Mouse (Mus musculus) embryonic facial prominence, embryonic 12.5 days (tissue): Measurements from ENCODE around the gene Tmem189. TPM values are rescaled to one million over a fixed set of nuclear protein-coding genes. Genes with fewer than 3 reads are reported as not detected.
"Not testable (repeated sequence)": the region's sequence is repeated elsewhere in the genome, so short reads cannot be mapped to it uniquely, and the experiment has no call there.

Source experiments
- ATAC-seq: fragments of 200-750 bp; cut with Nextera tagmentation; 2 replicates; pipeline ENCODE4 v1.8.0; 2017; ENCODE audit not compliant: insufficient number of reproducible peaks, insufficient read depth, low FRiP score, low TSS enrichment
- H3K27ac ChIP-seq: fragments of 300-500 bp; sonication (generic); 2 replicates; pipeline ENCODE4 v1.5.1; 2016; ENCODE audit warnings: mild to moderate bottlenecking
- H3K27me3 ChIP-seq: fragments of 300-500 bp; sonication (generic); 2 replicates; pipeline ENCODE4 v1.6.1; 2016; ENCODE audit warnings: mild to moderate bottlenecking, moderate library complexity
- H3K36me3 ChIP-seq: fragments of 300-500 bp; sonication (generic); 2 replicates; pipeline ENCODE4 v1.6.1; 2016; ENCODE audit warnings: mild to moderate bottlenecking
- H3K4me1 ChIP-seq: fragments of 300-500 bp; sonication (generic); 2 replicates; pipeline ENCODE4 v1.6.1; 2016
- H3K4me2 ChIP-seq: fragments of 300-500 bp; sonication (generic); replicated peaks from 2 replicates; pipeline ENCODE4 v1.6.1; 2016; ENCODE audit warnings: mild to moderate bottlenecking, moderate library complexity
- H3K4me3 ChIP-seq: fragments of 300-500 bp; sonication (generic); 2 replicates; pipeline ENCODE4 v1.5.1; 2016; ENCODE audit warnings: mild to moderate bottlenecking
- H3K9ac ChIP-seq: fragments of 300-500 bp; sonication (generic); 2 replicates; pipeline ENCODE4 v1.6.1; 2016; ENCODE audit warnings: mild to moderate bottlenecking, moderate library complexity
- H3K9me3 ChIP-seq: fragments of 300-500 bp; sonication (generic); 2 replicates; pipeline ENCODE4 v1.6.1; 2016; ENCODE audit warnings: mild to moderate bottlenecking, moderate library complexity
- WGBS: fragments of 180-500 bp; shearing (Covaris S2); methylation state at CpG from one replicate; pipeline ENCODE4 v1.1.7; 2016; 5-methylcytosine and 5-hydroxymethylcytosine counted together
- polyA plus RNA-seq: library from polyadenylated mRNA; unstranded; fragments of >200 nt; fragmentation: Nextera tagmentation; extraction: Ambion mirVana; gene quantifications from 2 replicates; pipeline ENCODE4 v1.2.1, GENCODE M21; 2016

Gene Tmem189
- polyA plus RNA-seq, 1 experiment from 2014 or later = 45.0 TPM

DNA sequence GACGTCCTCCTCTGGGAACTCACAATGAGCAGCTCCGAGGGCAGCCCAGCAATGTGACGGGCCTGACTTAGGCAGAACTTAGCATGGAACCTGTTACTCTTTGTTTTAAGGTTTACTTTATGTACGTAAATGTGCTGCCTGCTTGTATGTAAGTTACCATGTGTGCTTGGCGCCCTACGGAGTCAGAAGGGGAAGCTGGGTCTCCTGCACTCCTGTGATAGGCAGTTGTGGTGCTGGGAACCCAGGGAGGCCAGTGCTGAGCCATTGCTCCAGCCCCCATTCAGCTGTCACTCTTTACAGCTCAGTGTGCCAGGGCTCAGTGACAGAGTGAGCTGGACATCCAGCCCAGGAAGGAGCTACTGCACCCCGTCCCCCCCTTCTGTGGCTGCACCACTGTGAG, 62.6 kb downstream of the Tmem189 start:
- Histone ChIP-seq H3K36me3 (peaks cover 31% of the 10 kb centered on the region), H3K27ac (no peak overlapping the region)
- 92% methylated on average over 7 of the region's 7 CpGs for WGBS

DNA sequence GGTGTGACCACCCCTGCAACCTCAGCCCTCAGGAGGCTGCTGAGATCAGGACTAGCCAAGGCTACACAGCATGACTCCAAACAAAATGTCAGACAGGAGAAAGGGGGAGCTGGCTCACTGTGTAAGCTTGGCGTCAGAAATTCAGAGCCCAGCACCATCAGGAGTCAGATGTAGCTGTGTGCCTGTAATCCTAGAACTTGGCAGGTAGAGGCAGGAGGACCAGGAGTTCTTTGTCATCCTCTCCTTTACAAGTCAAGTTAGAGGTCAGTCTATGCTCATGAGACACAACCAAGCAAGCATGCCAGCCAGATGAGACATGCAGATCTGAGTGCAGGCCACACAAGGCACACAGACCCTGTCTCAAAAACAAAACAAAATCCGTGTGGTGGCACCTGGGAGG, 64.0 kb downstream of the Tmem189 start:
- H3K9me3 ChIP-seq = no peaks in the 10 kb centered on the region
- peaks cover 26% of the 10 kb centered on the region for H3K4me1 ChIP-seq
- H3K9ac ChIP-seq = no peak overlapping the region

More for the DNA sequence above, 62.6 kb downstream of the Tmem189 start:
- H3K9me3 ChIP-seq = no peaks in the 10 kb centered on the region
- H3K4me1 ChIP-seq = peaks cover 31% of the 10 kb centered on the region
- H3K9ac ChIP-seq = no peak overlapping the region
- H3K4me3 ChIP-seq = no peak overlapping the region
- ATAC-seq = no peak
- no peaks in the 10 kb centered on the region for H3K27me3 ChIP-seq
- no peak overlapping the region for H3K4me2 ChIP-seq

DNA sequence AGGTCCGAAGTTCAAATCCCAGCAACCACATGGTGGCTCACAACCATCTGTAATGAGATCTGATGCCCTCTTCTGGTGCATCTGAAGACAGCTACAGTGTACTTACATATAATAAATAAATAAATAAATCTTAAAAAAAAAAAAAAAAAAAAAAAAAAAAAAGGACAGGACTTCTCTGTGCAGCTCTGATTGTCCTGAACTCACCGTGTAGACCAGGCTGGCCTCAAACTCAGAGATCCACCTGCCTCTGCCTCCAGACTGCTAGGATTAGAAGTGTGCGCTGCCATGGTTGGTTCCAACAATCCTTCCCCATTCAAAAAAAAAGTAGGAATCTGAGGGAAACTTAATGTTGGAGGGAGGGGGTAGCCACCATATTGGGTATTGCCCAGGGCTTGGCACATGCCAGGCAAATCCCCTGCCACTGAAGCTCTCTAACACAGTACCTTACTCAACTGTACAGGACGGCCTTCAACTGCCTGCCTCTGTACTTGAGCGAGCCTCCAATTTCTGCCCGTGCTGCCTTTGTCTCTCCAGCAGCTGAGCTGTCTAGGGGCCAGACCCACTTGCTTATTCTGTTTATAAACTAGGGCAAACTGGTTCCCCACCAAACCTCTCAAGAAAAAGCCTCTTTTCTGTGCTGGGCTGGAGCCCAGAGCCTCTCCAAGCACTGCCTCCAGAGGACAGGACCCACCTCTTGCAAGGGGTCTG, 65.1 kb downstream of the Tmem189 start:
- H3K4me1 ChIP-seq = peaks cover 16% of the 10 kb centered on the region
- no peak overlapping the region for H3K4me2 ChIP-seq
- peaks cover 31% of the 10 kb centered on the region for H3K36me3 ChIP-seq
- no peaks in the 10 kb centered on the region for H3K9me3 ChIP-seq
- 95% methylated on average over 5 of the region's 6 CpGs for WGBS
- no peak overlapping the region for H3K4me3 ChIP-seq
- no peak overlapping the region for H3K9ac ChIP-seq
- ATAC-seq = no peak
- H3K27me3 ChIP-seq = no peaks in the 10 kb centered on the region
- H3K27ac ChIP-seq = no peak overlapping the region

More for the DNA sequence above, 64.0 kb downstream of the Tmem189 start:
- H3K27me3 ChIP-seq = no peaks in the 10 kb centered on the region
- H3K27ac ChIP-seq = no peak overlapping the region
- no peak for ATAC-seq
- H3K4me3 ChIP-seq = no peak overlapping the region
- 64% methylated on average over 2 of the region's 2 CpGs for WGBS
- no peak overlapping the region for H3K4me2 ChIP-seq
- peaks cover 31% of the 10 kb centered on the region for H3K36me3 ChIP-seq

DNA sequence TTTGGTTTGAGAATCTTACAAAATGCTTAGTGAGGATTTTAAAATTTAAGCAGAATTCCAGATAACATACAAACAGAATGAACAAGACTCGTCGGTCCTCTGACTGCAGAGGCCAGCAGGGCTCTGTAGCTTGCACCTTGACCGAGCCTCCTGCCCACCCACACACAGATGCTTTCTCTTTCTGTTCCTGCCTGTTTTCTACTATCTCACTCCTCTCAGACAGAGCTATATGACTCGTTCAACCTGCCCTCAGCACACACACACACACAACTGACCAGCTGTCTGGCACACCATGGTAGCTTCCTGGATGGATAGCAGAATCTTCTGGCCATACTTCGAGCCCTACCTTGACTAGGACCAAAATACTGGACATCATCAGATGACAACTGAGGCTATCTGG, 66.7 kb downstream of the Tmem189 start:
- Histone ChIP-seq H3K4me3 (no peak overlapping the region), H3K9me3 (no peaks in the 10 kb centered on the region), H3K4me1 (peaks cover 5% of the 10 kb centered on the region; the same call in 1 of the 2 replicates), H3K36me3 (peaks cover 18% of the 10 kb centered on the region), H3K27ac (no peak overlapping the region), H3K27me3 (no peaks in the 10 kb centered on the region), H3K9ac (no peak overlapping the region), H3K4me2 (no peak overlapping the region)
- no peak for ATAC-seq
- 81% methylated on average over 5 of the region's 5 CpGs for WGBS

DNA sequence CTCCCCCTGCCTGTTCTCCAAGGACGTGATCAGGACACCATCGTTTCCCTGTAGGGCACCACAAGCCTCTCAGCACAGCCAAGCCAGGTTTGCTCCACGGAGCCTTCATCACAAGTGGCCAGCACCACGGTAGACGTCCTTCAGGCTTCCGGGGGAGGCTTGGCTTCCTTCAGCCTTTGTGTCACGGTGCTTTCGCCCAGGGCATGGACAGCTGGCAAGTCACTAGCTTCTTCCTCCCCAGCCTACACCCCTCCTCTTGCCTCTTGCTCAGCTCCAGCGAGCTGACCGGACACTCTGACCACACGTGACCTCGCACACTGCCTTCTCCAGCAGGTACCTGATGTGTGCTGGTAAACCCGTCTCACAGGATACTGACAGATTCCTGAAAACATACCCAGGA, 67.3 kb downstream of the Tmem189 start:
- H3K9me3 ChIP-seq = no peaks in the 10 kb centered on the region
- H3K27me3 ChIP-seq = no peaks in the 10 kb centered on the region
- H3K4me2 ChIP-seq = no peak overlapping the region
- no peak overlapping the region for H3K9ac ChIP-seq
- no peak overlapping the region for H3K27ac ChIP-seq
- H3K4me3 ChIP-seq = no peak overlapping the region
- WGBS = 84% methylated on average over 13 of the region's 13 CpGs
- peaks cover 16% of the 10 kb centered on the region for H3K36me3 ChIP-seq
- peaks cover 5% of the 10 kb centered on the region; the same call in 1 of the 2 replicates for H3K4me1 ChIP-seq
- ATAC-seq = no peak

DNA sequence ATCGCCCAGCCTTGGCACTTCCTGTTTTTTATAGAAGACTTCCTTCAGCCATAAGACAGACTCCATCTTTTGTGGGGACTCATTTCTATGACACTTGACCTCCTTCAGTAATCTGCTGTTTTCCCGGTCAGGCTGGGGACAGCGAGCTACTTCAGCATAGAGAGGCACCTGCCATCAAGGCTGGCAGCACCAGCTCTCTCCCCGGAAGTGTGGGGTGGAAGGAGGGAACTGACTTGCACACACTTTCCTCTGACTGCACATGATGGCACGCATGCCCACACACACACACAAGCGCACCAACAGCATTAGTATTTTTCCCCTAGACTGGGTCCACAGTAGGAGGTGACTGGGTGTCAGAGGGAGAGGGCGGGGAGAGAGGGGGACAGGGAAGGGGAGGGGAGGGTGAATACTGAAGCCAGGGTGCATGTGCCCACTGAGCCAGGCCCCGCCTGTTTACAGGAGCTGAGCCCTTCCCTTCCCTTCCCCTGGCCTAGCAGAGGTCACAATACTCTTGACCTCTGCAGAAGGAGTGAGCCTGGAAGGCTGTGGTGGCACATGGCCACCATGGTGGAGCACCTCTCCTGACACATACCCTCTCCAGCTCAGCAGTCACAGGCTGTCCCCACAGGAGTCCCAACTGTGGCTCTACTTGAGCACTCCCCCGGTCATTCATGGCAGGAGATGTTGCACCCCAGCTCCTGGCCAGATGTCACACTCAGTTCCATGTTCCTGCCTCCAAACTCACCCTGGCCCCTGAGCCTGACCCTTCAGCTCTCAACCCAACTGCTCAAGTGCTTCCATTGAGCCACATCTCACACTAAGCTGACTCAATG, 68.2 kb downstream of the Tmem189 start:
- WGBS = 72% methylated on average over 8 of the region's 9 CpGs
- peaks cover 18% of the 10 kb centered on the region for H3K36me3 ChIP-seq

DNA sequence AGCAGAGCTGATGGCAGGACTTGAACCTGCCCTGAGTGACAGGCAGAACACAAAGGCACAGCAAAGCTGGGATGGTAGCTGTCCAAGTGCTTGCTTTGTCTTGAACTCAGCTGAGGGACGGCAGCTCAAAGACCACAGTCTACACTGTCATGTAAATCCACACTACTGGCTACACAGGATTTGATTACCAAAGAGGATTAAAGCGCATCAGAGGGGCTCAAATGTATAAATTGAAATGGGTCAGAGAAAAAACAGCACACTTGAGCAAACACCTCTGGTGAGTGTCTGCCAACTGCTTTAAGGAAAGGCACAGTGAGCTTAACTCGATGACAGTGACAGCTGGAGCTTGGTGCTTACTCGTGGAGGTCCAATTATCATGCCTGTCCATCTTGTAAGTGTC, 72.2 kb downstream of the Tmem189 start:
- Histone ChIP-seq H3K9ac (no peak overlapping the region), H3K4me3 (no peak overlapping the region), H3K36me3 (peaks cover 53% of the 10 kb centered on the region), H3K27me3 (no peaks in the 10 kb centered on the region), H3K4me1 (no peaks in the 10 kb centered on the region; the same call in 1 of the 2 replicates), H3K4me2 (no peak overlapping the region), H3K27ac (no peak overlapping the region), H3K9me3 (no peaks in the 10 kb centered on the region)
- WGBS = 66% methylated on average over 4 of the region's 4 CpGs
- ATAC-seq = no peak

More for the DNA sequence above, 68.2 kb downstream of the Tmem189 start:
- no peak overlapping the region for H3K4me2 ChIP-seq
- no peaks in the 10 kb centered on the region for H3K9me3 ChIP-seq
- no peak for ATAC-seq
- H3K27ac ChIP-seq = no peak overlapping the region
- H3K27me3 ChIP-seq = no peaks in the 10 kb centered on the region
- H3K9ac ChIP-seq = no peak overlapping the region
- peaks cover 5% of the 10 kb centered on the region; the same call in 1 of the 2 replicates for H3K4me1 ChIP-seq
- H3K4me3 ChIP-seq = no peak overlapping the region

DNA sequence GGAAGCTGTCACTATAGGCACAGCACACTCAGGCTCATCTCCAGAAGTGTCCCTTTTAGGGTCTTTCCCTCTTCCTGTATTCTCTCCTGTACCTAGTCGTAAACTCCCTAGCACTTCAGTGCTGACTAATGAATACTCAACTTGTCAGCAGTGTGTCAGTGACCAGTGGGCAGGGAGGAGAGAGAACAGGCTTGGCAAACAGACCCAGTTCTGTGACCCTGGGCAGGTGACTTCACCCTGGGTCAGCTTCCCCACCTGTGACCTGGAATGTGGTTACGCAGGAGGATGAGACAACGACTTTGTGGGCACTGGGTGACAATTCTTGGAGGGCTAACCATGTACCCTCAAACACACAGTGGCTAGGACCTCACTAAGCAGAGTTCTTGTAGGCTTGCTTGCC, 72.6 kb downstream of the Tmem189 start:
- H3K9me3 ChIP-seq = no peaks in the 10 kb centered on the region
- H3K36me3 ChIP-seq = peaks cover 49% of the 10 kb centered on the region

DNA sequence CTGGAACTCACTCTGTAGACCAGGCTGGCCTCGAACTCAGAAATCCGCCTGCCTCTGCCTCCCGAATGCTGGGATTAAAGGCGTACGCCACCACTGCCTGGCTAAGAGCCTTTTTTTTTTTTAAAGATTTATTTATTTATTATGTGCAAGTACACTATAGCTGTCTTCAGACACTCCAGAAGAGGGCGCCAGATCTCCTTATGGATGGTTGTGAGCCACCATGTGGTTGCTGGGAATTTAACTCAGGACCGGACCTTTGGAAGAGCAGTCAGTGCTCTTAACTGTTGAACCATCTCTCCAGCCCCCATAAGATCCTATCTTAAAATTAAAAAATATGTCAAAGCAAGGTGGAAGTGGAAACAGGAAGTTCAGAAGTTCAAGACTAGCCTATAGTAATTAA, 76.3 kb downstream of the Tmem189 start:
- 94% methylated on average over 7 of the region's 7 CpGs for WGBS
- not testable (repeated sequence) for H3K4me2 ChIP-seq
- peaks cover 65% of the 10 kb centered on the region for H3K36me3 ChIP-seq

More for the DNA sequence above, 72.6 kb downstream of the Tmem189 start:
- H3K27ac ChIP-seq = no peak overlapping the region
- H3K4me1 ChIP-seq = no peaks in the 10 kb centered on the region; the same call in 1 of the 2 replicates
- no peak overlapping the region for H3K4me2 ChIP-seq
- no peak overlapping the region for H3K4me3 ChIP-seq
- no peak overlapping the region for H3K9ac ChIP-seq
- H3K27me3 ChIP-seq = no peaks in the 10 kb centered on the region
- no peak for ATAC-seq
- WGBS = 91% methylated on average over 3 of the region's 3 CpGs

DNA sequence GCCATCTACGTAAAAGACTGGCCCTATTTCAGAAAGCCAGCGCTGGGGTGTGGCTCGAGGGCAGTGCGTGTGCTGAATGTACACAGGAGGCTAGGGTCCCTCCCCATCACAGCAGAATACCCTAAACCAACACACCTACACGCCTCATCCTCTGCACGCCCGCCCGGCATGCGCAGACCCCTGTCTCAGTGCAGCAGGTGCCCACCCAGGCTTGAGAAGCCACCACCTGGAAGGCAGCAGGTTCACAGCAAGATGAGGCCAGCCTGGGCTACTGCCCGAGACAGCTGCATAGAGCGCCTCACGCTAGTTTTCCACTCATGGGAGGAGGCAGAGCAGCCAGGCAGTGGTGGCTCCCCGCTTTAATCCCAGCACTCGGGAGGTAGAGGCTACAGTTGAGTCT, 77.5 kb downstream of the Tmem189 start:
- Histone ChIP-seq H3K36me3 (peaks cover 65% of the 10 kb centered on the region), H3K9me3 (no peaks in the 10 kb centered on the region), H3K27me3 (no peaks in the 10 kb centered on the region), H3K4me3 (no peak overlapping the region), H3K4me2 (no peak overlapping the region), H3K4me1 (no peaks in the 10 kb centered on the region), H3K9ac (no peak overlapping the region), H3K27ac (no peak overlapping the region)
- 93% methylated on average over 14 of the region's 14 CpGs for WGBS
- ATAC-seq = no peak

More for the DNA sequence above, 76.3 kb downstream of the Tmem189 start:
- not testable (repeated sequence) for H3K4me1 ChIP-seq, ATAC-seq, H3K27me3 ChIP-seq, H3K9me3 ChIP-seq, H3K4me3 ChIP-seq, H3K9ac ChIP-seq, H3K27ac ChIP-seq

DNA sequence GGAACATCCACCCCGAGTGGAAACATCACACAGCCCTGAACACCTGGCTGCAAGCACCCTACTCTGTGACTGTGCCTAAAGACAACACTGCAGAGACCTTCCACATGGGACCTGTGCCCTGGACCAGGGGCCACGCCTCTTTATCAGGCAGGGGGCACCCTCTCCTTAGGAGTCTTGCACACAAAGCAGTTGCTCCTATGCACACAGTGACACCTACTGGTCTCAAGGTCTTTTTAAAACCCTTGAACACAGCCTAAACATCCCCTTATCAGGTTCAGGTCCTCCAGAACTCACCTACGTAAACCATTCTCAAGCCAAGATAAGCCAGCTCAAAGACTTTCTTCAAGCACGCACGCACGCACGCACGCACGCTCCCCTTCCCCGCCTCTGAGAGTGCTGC, 78.3 kb downstream of the Tmem189 start:
- H3K4me1 ChIP-seq = no peaks in the 10 kb centered on the region
- no peak overlapping the region for H3K4me3 ChIP-seq
- H3K9ac ChIP-seq = no peak overlapping the region
- WGBS = 92% methylated on average over 10 of the region's 10 CpGs
- H3K9me3 ChIP-seq = no peaks in the 10 kb centered on the region
- no peak for ATAC-seq
- H3K36me3 ChIP-seq = peaks cover 65% of the 10 kb centered on the region
- no peak overlapping the region for H3K4me2 ChIP-seq
- H3K27ac ChIP-seq = no peak overlapping the region
- no peaks in the 10 kb centered on the region for H3K27me3 ChIP-seq

DNA sequence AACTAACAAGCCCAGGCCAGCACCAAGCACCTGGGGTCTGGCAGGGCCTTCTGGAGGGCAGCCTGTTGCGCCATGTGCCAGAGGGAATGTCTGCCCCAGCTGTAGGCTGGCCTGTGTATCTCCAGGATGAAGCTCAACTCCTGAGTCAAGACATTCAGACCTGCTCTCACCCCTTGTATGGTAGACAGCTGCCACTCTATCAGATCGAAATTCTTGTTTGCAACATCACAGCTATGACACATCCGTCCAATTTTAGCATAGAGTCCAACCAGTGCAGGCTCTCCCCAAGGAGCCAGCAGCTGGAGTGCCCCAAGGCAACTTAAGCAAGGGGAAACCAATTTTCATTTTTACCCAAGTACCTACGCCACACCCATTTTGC, 82.9 kb downstream of the Tmem189 start:
- Histone ChIP-seq H3K9me3 (no peaks in the 10 kb centered on the region), H3K4me1 (peaks cover 16% of the 10 kb centered on the region), H3K9ac (no peak overlapping the region), H3K27me3 (no peaks in the 10 kb centered on the region), H3K27ac (no peak overlapping the region), H3K4me2 (no peak overlapping the region), H3K4me3 (no peak overlapping the region), H3K36me3 (peaks cover 31% of the 10 kb centered on the region)
- ATAC-seq = no peak
- WGBS = 85% methylated on average over 4 of the region's 4 CpGs
